Mouse (Mus musculus) right cerebral cortex, adult 18-20 months (tissue): Measurements from ENCODE around the gene Faap100.

Source experiments
- DNase-seq: peaks from one replicate; pipeline ENCODE4 v3.0.0; 2022; ENCODE audit warnings: mixed read lengths

The Faap100 gene

DNA sequence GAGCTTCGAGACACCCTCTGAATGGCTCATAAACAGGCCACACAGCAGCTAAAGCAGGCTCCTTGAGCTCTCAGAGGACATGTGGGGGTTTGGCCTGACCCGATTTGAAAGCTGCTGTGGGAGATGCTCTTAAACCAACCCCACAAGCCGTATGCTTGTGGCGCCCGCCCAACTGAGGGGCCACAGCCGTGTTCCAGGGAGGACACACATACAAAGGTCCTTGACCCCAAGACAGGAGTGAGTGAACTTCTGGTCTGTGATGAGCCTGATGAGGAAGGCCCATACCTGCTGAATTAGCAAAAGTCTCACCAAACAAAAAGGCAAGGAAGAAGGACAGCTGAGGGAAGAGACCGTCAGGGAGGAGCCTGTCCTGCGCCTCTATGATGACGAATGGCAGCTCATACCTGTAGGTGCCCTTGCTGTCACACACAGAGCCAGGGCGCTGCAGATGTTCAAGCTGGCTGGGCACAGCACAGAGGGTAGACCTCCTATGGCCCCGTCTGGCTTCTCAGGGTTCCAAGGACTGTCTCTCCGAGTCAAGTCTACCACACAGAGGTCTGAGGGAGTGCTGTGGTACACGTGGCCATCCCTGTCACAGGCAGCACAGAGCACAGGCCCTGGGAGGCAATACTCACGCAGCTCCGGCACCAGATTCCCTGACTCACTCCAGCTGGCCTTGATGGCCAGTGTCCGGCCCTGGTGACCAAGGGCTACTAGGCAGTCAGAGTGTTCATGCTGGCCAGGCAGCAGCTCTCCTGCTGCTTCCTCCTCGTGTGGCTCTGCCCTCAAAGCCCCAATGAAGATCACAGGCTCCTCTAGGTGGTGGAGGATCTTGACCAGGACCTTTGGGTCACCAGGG, 2.0 kb downstream of the Faap100 start:
- no peak for DNase-seq

DNA sequence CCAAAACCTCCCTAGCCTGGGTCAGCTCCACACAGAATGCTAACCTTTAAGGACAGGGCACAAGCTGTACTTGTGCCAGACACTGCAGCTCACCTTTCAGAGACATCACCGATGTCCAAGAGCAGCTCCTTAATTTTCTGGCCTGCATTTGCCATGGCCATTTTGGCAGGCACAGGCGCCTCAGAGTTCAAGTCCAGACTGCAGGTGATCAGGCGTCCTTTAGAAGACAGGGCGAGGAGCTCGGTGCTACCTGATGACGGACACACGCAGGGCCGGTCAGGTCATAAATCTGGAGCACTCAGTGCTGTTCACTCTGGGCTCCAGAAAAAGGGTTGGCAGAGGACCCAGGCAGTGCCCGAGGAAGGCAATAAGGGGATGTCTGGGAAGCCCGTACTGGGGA, 3.2 kb downstream of the Faap100 start:
- no peak for DNase-seq

DNA sequence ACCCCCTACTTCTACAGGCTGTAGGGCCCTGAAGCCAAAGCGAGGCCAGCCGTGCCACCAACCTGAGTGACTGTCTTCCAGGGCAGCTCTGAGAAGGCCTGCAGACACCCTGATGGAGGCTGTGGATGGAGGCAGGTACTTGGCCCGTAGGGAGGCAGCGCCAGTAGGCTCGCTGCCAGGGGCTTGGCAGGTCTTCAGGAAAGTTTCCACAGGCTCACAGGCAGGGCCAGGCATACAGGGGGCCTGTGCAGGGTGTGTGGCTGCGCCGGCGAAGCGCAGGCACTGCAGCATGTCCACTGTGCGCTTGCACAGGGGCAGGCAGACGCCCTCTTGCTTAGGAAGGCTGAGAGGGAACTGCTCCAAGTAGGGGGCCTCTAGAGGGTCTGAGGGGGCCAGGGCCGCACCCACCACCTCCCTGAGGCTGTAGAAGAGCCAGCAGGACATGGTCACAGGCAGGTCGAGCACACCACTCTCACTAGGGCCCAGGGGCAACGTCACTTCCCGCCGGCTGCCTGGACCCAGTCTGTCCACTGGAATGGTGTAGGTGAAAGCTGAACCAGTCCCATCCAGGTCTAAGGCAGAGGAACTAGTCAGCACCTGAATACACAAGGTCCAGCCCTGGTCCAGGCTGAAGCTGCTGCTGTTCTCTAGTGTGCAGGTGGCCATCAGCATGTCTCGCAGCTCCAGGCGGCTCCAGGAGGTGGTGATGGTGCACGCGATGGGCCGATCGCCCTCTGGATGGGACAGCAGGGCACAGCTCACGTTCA, 4.6 kb downstream of the Faap100 start:
- no peak for DNase-seq

DNA sequence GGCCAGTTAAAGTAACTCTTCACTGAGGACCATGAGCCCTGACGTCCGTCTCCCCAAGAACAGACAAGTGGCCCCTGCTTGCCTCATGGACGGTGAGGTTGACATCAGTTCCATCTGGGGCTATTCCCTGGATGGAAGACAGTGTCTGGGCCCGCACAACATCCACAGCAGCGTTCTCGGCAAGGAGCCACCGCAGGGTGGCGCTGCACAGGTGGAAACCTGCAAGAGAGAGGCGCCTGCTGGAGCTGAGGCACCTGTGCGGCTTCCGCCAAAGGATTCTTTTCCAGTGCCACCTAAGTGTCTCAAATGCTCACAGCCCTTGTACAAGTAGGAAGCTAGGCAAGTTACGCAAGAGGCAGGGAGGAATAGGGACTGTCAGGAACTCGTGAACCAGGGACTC, 5.5 kb downstream of the Faap100 start:
- no peak for DNase-seq

DNA sequence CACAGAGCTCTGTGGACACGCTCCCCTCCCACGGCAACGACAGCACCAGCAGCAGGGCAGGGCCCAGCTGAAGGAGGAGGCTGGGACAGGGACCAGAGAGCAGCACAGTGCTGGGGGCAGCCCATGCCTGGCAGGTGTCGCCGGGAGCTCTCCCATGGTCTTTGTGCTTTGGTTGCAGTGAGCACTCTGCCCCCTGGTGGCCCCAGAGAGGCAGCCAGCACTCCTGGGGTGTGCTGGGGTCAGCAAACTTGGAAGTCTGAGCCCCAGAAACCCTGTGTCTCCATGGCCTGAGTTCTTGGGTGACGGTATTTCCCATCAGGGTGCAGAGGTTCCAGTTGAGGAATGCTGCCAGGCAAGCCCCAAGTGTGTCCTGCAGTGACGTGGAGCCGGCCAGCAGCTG, 8.9 kb downstream of the Faap100 start:
- peak; percentile 49 for DNase-seq

DNA sequence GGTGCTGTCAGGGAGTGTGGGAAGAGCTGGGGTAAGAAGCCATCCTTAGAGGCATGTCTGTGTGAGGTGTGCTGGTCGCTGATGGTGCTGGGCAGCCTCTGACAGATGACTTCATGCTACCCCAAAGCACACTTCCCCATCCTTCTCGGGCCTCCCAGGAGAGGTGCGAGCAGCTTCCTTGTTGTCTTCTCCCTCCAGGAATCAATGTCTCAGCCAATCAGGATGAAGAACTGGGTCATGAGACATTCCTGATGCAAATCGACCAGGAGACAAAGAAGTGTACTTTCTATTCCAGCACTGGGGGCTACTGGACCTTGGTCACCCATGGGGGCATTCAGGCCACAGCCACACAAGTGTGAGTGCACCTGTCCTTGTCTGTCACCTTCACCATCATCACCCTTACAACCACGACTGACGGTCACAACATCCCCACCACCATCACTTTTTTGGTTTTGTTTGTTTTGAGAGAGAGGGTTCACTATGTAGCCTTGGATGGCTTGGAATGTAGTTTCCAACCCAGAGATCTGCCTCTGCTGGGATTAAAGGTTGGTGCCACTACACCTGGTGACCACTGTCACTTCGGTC, 12.0 kb downstream of the Faap100 start:
- no peak for DNase-seq

DNA sequence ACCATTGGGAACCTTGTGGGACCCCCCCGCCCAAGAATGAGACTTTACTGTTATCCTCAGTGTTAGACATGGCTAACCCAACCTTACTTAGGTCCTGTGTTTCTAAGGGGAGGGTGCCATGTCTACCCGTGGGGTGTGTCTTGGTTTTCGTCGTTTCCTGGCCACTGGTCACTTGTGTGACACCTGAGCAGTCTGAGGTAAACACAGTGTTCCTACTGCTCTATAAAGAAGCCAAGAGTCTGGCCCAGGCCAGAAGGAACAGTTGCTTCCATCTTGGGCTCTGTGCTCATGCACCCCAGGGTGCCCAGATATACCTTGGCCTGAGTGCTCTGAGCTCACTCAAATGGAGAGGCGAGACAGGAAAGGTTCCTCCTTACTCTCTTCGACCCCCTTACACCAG, 15.7 kb downstream of the Faap100 start:
- no peak for DNase-seq

DNA sequence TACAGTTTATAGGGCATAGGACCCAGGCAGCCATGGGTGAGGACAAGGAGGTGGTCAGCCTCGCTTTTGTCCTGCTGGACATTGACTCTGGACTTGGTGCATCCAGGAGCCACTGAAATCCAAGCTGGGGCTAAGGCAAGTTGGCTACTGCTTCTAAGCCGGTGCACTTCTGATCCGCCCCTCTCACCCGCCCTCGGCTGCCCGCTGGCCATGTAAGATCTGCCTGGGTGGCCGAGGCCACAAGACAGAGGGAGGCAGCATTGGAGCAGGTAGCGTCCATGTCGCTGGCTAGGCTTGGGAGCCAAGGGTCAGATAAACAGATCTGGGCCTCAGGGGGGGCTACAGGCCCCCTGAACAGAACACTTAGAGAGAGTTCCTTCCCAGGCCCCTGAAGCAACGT, 17.3 kb downstream of the Faap100 start, which contains the start of gene Fscn2:
Gene Fscn2 (plus strand): TSS at position 240 of the 400 bp plus-strand sequence.
- DNase-seq = no peak

DNA sequence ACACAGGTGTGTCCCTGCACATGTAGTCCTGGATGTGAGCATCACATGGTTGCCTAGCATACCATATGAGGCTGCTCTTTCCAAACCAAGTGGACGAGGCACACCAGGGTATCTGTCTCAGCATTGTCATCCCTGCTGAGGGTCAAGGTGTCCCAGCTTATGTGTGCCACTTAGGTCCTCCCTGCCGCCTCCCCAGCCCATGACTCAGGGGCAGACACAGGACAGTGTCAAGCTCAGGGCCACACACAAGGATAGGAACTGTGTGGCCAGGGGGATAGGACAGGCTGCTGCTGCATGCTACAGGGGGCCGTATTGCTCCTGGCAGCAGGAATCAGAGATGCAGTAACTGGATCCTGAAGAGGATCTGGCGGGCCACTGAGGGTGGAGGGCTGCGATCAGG, 17.8 kb downstream of the Faap100 start:
- no peak for DNase-seq

DNA sequence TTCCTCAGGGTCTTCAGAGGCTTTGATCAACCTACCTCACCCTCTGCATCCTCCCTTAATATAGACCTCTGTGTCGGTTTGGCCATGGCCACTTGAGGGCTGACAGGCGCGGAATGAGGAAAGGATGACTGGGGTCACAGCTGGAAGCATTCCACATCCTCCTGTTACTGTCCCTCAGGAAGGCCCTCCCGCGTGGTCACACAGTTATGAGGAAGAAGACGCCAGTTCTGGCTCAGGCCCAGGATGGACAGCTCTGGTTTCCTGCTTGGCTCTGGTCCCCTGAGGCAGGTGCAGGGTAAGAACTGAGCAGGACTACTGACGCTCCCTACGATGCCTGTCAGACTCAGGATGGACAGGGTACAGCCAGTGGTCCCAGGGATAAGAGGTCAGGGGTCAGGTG, 18.5 kb downstream of the Faap100 start:
- DNase-seq = no peak

DNA sequence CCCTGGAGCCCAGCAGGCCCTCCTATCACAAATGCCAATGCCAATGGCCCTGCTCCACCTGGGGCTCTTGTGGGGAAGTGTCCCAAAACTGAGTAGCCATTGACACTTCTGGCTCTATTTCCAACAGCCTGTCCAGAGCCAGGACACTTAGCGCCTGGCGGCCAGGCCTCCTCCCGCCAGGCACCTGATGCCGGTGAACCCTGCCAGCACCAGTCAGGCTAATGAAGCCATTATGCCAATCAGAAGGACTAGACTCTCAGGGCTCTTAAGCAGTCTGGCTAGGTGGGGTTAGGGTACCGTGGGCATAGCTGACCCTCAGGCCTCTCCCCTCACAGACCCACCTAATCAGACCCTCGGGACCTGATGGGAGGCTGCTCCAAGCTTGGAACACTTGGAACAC, 19.2 kb downstream of the Faap100 start:
- no peak for DNase-seq

DNA sequence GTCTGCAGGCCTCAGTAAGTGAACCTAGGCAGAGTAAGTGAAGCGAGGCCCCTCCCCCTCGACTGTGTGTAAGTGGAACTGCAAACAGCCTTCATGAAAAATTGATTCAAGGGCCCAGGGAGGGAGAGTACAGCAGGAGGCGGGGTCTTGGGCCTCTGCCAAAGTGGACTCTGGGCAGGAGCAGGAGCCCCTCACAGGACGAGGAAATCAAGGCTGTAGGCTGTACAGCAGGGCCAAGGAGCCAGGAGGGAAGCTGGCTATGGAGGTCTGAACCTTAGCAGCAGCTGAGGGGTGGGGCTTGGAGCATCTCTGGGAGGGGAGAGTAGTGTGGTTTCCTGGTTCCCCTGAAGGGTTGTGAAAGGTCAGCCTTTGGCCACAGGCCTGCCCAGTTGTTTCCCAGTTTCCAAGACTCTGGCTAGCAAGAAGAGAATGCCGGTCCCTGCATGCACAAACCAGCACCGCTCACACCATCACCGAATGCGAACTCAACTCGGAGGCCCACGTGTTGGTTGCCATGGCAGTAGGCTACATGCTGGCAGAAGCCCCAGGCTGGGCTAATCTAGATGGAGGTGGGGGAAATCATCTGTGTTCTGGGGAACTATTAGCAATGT, 20.7 kb downstream of the Faap100 start:
- DNase-seq = peak; percentile 79

DNA sequence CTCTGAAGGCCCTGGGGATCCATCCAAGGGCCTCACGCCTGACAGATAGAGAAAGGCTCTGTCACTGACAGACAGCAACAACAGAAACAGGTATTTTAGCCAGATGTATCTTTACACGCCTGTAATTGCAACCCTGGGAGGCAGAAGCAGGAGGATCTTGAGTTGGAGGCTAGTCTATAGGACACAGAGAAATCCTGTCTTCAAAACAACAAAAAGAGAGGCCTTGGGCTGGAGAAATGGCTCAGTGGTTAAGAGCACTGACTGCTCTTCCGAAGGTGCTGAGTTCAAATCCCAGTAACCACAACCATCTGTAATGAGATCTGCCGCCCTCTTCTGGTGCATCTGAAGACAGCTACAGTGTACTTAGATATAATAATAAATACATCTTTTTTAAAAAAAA, 21.7 kb downstream of the Faap100 start:
- DNase-seq = no peak

DNA sequence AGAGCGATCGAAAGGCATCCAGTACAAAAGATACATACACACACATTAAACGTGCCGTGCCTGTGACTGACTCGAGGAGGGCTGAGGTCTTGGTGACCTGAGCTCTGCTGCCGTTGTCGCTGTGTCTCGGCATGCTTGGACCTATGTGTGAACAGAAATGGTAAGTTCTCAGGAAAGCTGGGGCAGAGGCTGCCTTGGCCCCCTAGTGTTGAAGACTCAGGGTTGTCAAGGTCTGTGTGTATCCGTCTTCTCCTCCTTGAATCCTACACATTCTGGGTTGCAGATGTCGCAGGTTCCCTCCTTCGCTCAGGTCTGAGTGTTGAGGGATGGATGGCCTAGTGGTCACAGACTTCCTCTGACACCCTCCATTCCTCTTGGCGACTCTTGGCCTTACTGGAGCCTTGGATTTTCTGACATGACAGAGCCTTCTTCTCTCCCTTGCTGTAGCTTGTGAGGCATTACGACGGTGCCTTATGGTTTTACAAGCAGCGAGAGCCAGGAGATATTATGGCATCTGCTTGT, 22.2 kb downstream of the Faap100 start:
- DNase-seq = no peak

DNA sequence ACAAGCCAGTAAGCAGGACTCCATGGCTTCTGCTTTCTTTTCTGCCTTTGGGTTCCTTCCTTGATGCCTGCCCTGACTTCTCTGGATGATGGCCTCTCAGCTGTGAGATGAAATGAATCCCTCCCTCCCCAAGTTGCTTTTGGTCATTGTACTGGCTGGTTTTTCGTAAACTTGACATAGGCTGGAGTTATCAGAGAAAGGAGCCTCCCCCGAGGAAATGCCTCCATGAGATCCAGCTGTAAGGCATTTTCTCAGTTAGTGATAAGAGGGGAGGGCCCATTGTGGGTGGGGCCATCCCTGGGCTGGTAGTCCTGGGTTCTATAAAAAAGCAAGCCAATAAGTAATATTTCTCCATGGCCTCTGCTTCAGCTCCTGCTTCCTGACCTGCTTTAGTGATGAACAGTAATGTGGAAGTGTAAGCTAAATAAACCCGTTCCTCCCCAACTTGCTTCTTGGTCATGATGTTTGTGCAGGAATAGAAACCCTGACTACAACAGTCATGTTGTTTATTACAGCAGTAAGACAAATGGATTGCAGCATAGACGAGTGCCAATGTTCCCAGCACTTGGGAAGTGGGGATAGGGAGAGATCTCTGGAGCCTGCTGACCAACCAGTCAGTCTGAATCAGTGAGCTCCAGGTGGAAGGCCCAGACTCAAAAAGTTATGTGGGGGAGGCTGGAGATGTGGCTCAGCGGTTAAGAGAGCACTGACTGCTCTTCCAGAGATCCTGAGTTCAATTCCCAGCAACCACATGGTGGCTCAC, 23.1 kb downstream of the Faap100 start:
- no peak for DNase-seq

DNA sequence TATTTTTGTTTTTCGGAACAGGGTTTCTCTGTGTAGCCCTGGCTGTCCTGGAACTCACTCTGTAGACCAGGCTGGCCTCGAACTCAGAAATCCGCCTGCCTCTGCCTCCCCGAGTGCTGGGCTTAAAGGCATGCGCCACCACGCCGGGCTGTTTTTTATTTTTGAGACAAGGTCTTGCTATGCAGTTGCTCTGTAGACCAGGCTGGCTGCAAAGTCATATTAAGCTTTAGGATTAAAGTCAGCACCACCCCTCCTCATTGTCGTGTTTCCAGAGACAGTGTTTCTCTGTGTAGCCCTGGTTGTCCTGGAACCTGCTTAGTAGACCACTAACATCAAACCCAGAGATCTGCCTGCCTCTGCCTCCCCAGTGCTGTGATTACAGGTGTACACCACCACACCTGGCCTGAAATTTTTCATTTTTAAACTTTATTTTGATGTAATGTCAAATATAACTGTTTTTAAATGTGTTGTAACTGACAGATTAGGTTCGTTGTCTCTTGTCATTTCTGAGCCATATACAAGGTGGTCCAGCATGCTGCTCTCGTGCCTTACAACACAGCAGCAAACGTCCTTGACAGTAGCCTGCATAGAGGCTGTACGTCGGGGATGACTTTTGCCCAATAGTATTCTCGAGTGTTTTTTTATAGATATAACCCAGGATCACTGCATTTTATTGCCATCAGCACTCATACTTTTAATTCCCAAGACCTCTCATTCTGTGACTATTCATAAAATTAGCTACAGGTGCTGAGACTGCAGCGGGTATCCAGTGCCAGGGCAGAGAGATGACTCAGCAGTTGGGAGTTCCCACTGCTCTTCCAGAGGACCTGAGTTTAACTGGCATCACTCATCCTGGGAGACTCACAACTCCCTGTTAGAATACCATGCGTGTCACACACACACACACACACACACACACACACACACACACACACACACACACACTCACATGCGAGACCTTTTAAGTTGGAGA, 24.0 kb downstream of the Faap100 start:
- no peak for DNase-seq

DNA sequence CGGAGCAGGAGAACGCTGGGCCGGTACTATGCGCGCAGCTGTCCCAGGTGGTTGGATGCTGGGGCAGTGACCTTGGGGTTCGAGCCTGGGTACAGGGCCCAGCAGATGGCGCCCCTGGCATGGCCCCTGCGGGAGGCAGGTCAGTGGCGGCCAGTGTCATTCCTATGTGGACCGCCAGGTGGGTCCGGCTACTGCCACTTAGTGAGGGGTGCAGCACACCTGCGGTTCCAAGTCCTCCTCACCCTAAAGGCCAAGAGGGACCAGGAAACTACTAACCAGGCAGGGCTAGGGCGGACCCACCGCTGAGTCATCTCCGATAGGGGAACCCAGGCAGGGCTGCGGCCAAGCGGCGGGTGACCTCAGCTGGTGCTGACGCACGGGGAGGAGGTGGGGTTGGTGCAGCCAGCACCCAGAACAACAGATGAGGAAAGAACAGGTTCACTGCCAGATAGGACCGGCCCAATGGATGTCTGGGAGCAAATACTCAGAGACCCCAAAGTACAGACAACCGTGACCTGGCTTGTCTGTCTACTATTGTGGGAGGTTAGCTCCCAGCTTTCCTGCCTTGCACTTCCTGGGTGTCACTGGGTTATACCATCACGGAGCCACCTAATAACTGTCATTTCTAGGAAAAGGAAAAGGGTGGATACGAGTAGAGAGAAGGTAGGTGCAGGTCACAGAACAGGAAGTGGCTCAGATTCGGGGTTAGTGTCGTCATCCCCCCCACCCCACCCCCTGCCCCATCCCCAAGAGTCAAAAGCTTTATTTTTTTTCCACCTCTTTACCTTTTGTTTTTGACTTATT, 24.9 kb downstream of the Faap100 start:
- peak; percentile 39 for DNase-seq

DNA sequence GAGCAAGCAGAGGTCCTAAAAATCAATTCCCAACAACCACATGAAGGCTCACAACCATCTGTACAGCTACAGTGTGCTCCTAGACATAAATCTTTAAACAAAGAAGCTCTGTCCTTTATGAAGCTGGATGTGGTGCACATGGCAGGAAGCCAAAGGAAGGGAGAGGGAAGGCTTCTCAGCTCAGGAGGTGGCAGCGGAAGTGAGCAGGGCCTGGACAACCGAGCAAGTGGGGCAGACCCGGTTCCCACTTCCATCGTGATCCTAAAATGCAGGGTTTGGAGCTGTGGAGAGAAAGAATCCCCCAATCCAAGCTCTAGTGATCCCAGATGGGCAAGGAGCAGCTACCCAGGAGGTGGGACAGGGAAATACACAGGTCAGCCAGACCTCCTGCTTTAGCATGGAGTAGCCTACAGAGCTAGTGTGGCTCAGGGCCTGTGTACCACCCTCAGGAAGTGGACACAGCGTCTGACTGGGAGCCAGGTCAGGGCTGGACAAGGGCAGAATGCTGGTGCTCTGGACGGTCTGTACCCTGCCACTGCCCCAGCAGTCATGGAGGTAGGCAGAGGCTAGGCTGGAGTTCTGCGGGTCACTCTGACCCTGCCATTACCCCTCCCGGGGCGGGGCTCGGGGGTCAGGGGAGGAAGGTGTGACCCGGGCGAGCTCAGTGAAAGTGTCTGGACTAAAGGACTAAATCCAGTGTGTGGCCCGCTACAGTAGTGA, 25.8 kb downstream of the Faap100 start:
- peak; percentile 13 for DNase-seq

DNA sequence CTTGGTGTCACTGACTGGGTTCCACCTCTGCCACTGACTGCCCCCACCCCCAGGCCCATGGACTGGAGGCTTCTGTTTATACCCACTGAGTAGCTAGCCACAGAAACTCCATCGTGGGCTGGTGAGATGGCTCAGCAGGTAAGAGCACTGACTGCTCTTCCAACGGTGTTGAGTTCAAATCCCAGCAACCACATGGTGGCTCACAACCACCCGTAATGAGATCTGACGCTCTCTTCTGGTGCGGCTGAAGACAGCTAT, 26.5 kb downstream of the Faap100 start:
- peak; percentile 2 for DNase-seq
